Comparison of ENCODE assay signal across 8 mouse cellular contexts in genomic region chr13:67682959-67683735, GRCm38 (mm10). TPM values are rescaled to one million over a fixed set of nuclear protein-coding genes. Genes with fewer than 3 reads are reported as not detected.
DNase-seq lines count a peak whose midpoint lies in the region; ATAC-seq and TF ChIP-seq lines count a peak whose summit lies in the region.
"Not testable (repeated sequence)": the region's sequence is repeated elsewhere in the genome, so short reads cannot be mapped to it uniquely, and the experiment has no call there.

No protein-coding gene starts in this region.

- H3K4me3 ChIP-seq in forebrain, embryonic 10.5 days = peak overlapping the region; percentile 71
- H3K4me3 ChIP-seq in heart, embryonic 15.5 days = peak overlapping the region; percentile 89
- peak overlapping the region; percentile 70 to 88 for H3K4me3 ChIP-seq in liver, embryonic 14.5 days (ENCODE audit: insufficient read depth in 1 of 2, low read depth in 2 of 2, low read length in 2 of 2)
- H3K4me3 ChIP-seq in neural tube, embryonic 11.5 days (ENCODE audit: low read depth, low read length) = peak overlapping the region; percentile 60
- peak overlapping the region; percentile 72 for H3K4me3 ChIP-seq in stomach, postnatal 0 days (ENCODE audit: low read depth, low read length)

- not testable (repeated sequence) for H3K4me1 ChIP-seq in forebrain, embryonic 10.5 days; heart, embryonic 15.5 days (replicated peaks); liver, embryonic 14.5 days (replicated peaks; ENCODE audit: control insufficient read depth in 2 of 2, insufficient read depth in 2 of 2, low read length in 1 of 2); neural tube, embryonic 11.5 days (ENCODE audit: control insufficient read depth, insufficient read depth, low read length); stomach, postnatal 0 days (replicated peaks; ENCODE audit: control insufficient read depth, insufficient read depth)

- H3K9me3 ChIP-seq in forebrain, embryonic 10.5 days; heart, embryonic 15.5 days (replicated peaks); liver, embryonic 14.5 days (ENCODE audit: control insufficient read depth, low read length); neural tube, embryonic 11.5 days (ENCODE audit: control insufficient read depth, low read length); stomach, postnatal 0 days (ENCODE audit: control insufficient read depth, low read length): not testable (repeated sequence)

- not testable (repeated sequence) for H3K36me3 ChIP-seq in forebrain, embryonic 10.5 days (replicated peaks); heart, embryonic 15.5 days; liver, embryonic 14.5 days (replicated peaks; ENCODE audit: control insufficient read depth, insufficient read depth, low read depth); neural tube, embryonic 11.5 days (ENCODE audit: control insufficient read depth, insufficient read depth, low read length); stomach, postnatal 0 days (ENCODE audit: control insufficient read depth, insufficient read depth, low read length)

- H3K4me2 ChIP-seq in heart, embryonic 15.5 days = peak overlapping the region; percentile 91
- peak overlapping the region; percentile 61 for H3K4me2 ChIP-seq in liver, embryonic 14.5 days (ENCODE audit: low read depth)
- peak overlapping the region; percentile 64 for H3K4me2 ChIP-seq in neural tube, embryonic 11.5 days (ENCODE audit: low read depth)
- H3K4me2 ChIP-seq in stomach, postnatal 0 days (replicated peaks; ENCODE audit: low read depth) = peak overlapping the region; percentile 61

- not testable (repeated sequence) for H3K27me3 ChIP-seq in forebrain, embryonic 10.5 days (ENCODE audit: poor library complexity, severe bottlenecking); heart, embryonic 15.5 days; liver, embryonic 14.5 days (ENCODE audit: control insufficient read depth, insufficient read depth, low read length); neural tube, embryonic 11.5 days (ENCODE audit: control insufficient read depth, insufficient read depth, low read length); stomach, postnatal 0 days (ENCODE audit: control insufficient read depth, insufficient read depth, low read length)

- peak; percentile 100 for ATAC-seq in heart, embryonic 15.5 days (replicated peaks; ENCODE audit: insufficient number of reproducible peaks, insufficient read depth, low FRiP score, low read depth)
- ATAC-seq in liver, embryonic 14.5 days (ENCODE audit: insufficient read depth) = peak; percentile 98
- peak; percentile 100 for ATAC-seq in neural tube, embryonic 11.5 days (ENCODE audit: insufficient read depth, low FRiP score, low TSS enrichment)
- peak; percentile 100 for ATAC-seq in stomach, postnatal 0 days (ENCODE audit: low FRiP score, low TSS enrichment)

- 15% methylated on average over 16 of the region's 16 CpGs for WGBS in forebrain, embryonic 10.5 days
- WGBS in heart, embryonic 15.5 days = 11% methylated on average over 16 of the region's 16 CpGs
- WGBS in liver, embryonic 14.5 days (ENCODE audit: insufficient replicate concordance) = 14% methylated on average over 16 of the region's 16 CpGs
- 18% methylated on average over 16 of the region's 16 CpGs for WGBS in neural tube, embryonic 11.5 days
- 9% methylated on average over 16 of the region's 16 CpGs for WGBS in stomach, postnatal 0 days

- peak; percentile 34; the same call in 1 of the 2 replicates for TF ChIP-seq CTCF in liver, embryonic 14.5 days (IDR thresholded peaks at IDR 0.05; ENCODE audit: low read depth)
- TF ChIP-seq CTCF in stomach, postnatal 0 days (IDR thresholded peaks at IDR 0.05; ENCODE audit: low read depth) = peak; percentile 30; the same call in 1 of the 2 replicates

- peak overlapping the region; percentile 83 for H3K27ac ChIP-seq in forebrain, embryonic 10.5 days
- peak overlapping the region; percentile 47 for H3K27ac ChIP-seq in heart, embryonic 15.5 days
- not testable (repeated sequence) for H3K27ac ChIP-seq in liver, embryonic 14.5 days; neural tube, embryonic 11.5 days (ENCODE audit: low read depth, low read length); stomach, postnatal 0 days (replicated peaks)

- peak overlapping the region; percentile 79 for H3K9ac ChIP-seq in heart, embryonic 15.5 days
- H3K9ac ChIP-seq in liver, embryonic 14.5 days (replicated peaks) = peak overlapping the region; percentile 66
- peak overlapping the region; percentile 77 for H3K9ac ChIP-seq in neural tube, embryonic 11.5 days (ENCODE audit: low read length)
- peak overlapping the region; percentile 76 for H3K9ac ChIP-seq in stomach, postnatal 0 days (ENCODE audit: low read length)

- peak; percentile 68 to 79 for DNase-seq in CD8-positive naive resting alpha-beta T cell, adult 2 months (ENCODE audit: low read depth in 2 of 2, low spot score in 2 of 2)
- peak; percentile 67 for DNase-seq in c-Kit-positive CD71-negative TER-119-negative erythroid progenitor cells, embryonic 14.5 days (ENCODE audit: low read depth)
- peak; percentile 75 for DNase-seq in forebrain, embryonic 10.5 days (ENCODE audit: extremely low spot score, low spot score)
- DNase-seq in kidney, postnatal 25 days = peak; percentile 89 to 93
- DNase-seq in liver, embryonic 14.5 days (ENCODE audit: low read depth in 3 of 3, low spot score in 3 of 3) = peak; percentile 58 to 61 (median 59)
- DNase-seq in neural tube, embryonic 11.5 days (ENCODE audit: low spot score) = peak; percentile 85
- peak; percentile 85 for DNase-seq in stomach, postnatal 0 days (ENCODE audit: low spot score)

- not testable (repeated sequence) for TF ChIP-seq EP300 in liver, embryonic 14.5 days (IDR thresholded peaks at IDR 0.05; ENCODE audit: low read depth); stomach, postnatal 0 days (optimal IDR thresholded peaks at IDR 0.05)

RNA-seq across cellular contexts. Expression of gene Zfp738, which starts 3.7 kb away (rescaled TPM):
- 9.5 and 10.1 TPM in 2 replicates for polyA plus RNA-seq in forebrain, embryonic 10.5 days (2016; fragmentation: Nextera tagmentation; extraction: Ambion mirVana)
- 6.4 and 7.9 TPM in 2 replicates for polyA plus RNA-seq in heart, embryonic 15.5 days (2015; fragmentation: Nextera tagmentation; extraction: Ambion mirVana)
- polyA plus RNA-seq in liver, embryonic 14.5 days (2012; rRNA removed) = 1.4 and 1.6 TPM in 2 replicates
- 1.8 TPM in 2 replicates for polyA plus RNA-seq in liver, embryonic 14.5 days (2014; fragmentation: Nextera tagmentation; extraction: Ambion mirVana)
- 12.8 and 13.6 TPM in 2 replicates for polyA plus RNA-seq in neural tube, embryonic 11.5 days (2014; fragmentation: Nextera tagmentation; extraction: Ambion mirVana)
- polyA plus RNA-seq in stomach, postnatal 0 days (2015; fragmentation: Nextera tagmentation; extraction: Ambion mirVana) = 3.8 and 4.0 TPM in 2 replicates

RNA-seq across cellular contexts. Expression of gene Zfp729a, which starts 45.6 kb away (rescaled TPM):
- polyA plus RNA-seq in forebrain, embryonic 10.5 days (2016; fragmentation: Nextera tagmentation; extraction: Ambion mirVana) = 2.8 and 3.0 TPM in 2 replicates
- polyA plus RNA-seq in heart, embryonic 15.5 days (2015; fragmentation: Nextera tagmentation; extraction: Ambion mirVana) = 1.4 TPM in 2 replicates
- 0.49 and 0.77 TPM in 2 replicates for polyA plus RNA-seq in liver, embryonic 14.5 days (2012; rRNA removed)
- polyA plus RNA-seq in liver, embryonic 14.5 days (2014; fragmentation: Nextera tagmentation; extraction: Ambion mirVana) = 0.80 and 1.5 TPM in 2 replicates
- 3.2 and 4.0 TPM in 2 replicates for polyA plus RNA-seq in neural tube, embryonic 11.5 days (2014; fragmentation: Nextera tagmentation; extraction: Ambion mirVana)
- polyA plus RNA-seq in stomach, postnatal 0 days (2015; fragmentation: Nextera tagmentation; extraction: Ambion mirVana) = 1.2 and 1.6 TPM in 2 replicates

RNA-seq across cellular contexts. Expression of gene Gm49345, which starts 45.6 kb away (rescaled TPM):
- polyA plus RNA-seq in forebrain, embryonic 10.5 days (2016; fragmentation: Nextera tagmentation; extraction: Ambion mirVana) = not detected in 2 replicates
- 0.24 and 0.57 TPM in 2 replicates for polyA plus RNA-seq in heart, embryonic 15.5 days (2015; fragmentation: Nextera tagmentation; extraction: Ambion mirVana)
- polyA plus RNA-seq in liver, embryonic 14.5 days (2012; rRNA removed) = not detected in 2 replicates
- polyA plus RNA-seq in liver, embryonic 14.5 days (2014; fragmentation: Nextera tagmentation; extraction: Ambion mirVana) = not detected in 2 replicates
- not detected in 2 replicates for polyA plus RNA-seq in neural tube, embryonic 11.5 days (2014; fragmentation: Nextera tagmentation; extraction: Ambion mirVana)
- polyA plus RNA-seq in stomach, postnatal 0 days (2015; fragmentation: Nextera tagmentation; extraction: Ambion mirVana) = 0.08 TPM in 1 of 2 replicates, not detected in the other

RNA-seq across cellular contexts. Expression of gene Zfp65, which starts 45.8 kb away (rescaled TPM):
- 6.9 and 8.3 TPM in 2 replicates for polyA plus RNA-seq in forebrain, embryonic 10.5 days (2016; fragmentation: Nextera tagmentation; extraction: Ambion mirVana)
- polyA plus RNA-seq in heart, embryonic 15.5 days (2015; fragmentation: Nextera tagmentation; extraction: Ambion mirVana) = 3.6 and 3.7 TPM in 2 replicates
- 0.82 and 1.2 TPM in 2 replicates for polyA plus RNA-seq in liver, embryonic 14.5 days (2012; rRNA removed)
- polyA plus RNA-seq in liver, embryonic 14.5 days (2014; fragmentation: Nextera tagmentation; extraction: Ambion mirVana) = 0.62 and 1.0 TPM in 2 replicates
- 3.2 and 4.4 TPM in 2 replicates for polyA plus RNA-seq in neural tube, embryonic 11.5 days (2014; fragmentation: Nextera tagmentation; extraction: Ambion mirVana)
- 2.0 and 2.1 TPM in 2 replicates for polyA plus RNA-seq in stomach, postnatal 0 days (2015; fragmentation: Nextera tagmentation; extraction: Ambion mirVana)
